Mouse (Mus musculus): Measurements from ENCODE around the gene Nop58. TPM values are rescaled to one million over a fixed set of nuclear protein-coding genes. Genes with fewer than 3 reads are reported as not detected.
"Not testable (repeated sequence)": the region's sequence is repeated elsewhere in the genome, so short reads cannot be mapped to it uniquely, and the experiment has no call there.

Gene Nop58
- polyA plus RNA-seq, 1 experiment: 52.3 TPM

DNA sequence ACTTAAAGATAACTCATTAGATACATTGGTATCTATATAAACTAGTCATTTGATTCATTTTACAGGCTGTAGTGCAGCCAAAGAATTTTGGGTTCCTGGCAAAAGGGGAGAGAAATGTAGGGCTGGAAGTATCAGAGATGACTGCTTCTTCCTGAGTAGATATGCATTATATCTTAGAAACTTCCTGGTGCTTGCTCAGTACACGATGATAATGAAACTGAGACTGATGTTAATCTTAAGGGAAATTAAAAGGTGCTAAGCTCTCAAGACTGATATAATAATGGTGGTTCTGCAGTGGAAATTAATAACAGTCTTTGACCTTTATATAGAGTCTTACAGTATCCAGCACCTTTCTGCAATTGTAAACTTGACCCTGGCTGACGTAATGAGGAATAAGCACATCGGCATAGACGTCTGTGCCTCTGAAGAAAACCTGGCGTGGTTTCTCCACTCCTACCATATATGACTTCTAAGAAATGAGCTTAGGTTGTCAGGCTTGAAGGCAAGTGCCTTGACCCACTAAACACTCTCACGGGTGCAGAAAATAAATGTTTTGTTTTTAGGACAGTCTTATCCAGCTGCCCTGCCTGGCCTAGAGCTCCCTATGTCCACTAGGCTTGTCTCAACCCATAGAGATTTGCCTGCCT lies 54.1 kb downstream of the Nop58 start:
- Histone ChIP-seq H3K27ac (ENCODE audit: control insufficient read depth, insufficient read depth, low read length) (no peak overlapping the region), H3K27me3 (ENCODE audit: control insufficient read depth, insufficient read depth, low read length) (no peaks in the 10 kb centered on the region), H3K4me3 (ENCODE audit: control insufficient read depth, insufficient read depth, low read length) (no peak overlapping the region), H3K4me1 (replicated peaks; ENCODE audit: control insufficient read depth, insufficient read depth, low read length) (no peaks in the 10 kb centered on the region), H3K36me3 (ENCODE audit: control insufficient read depth, insufficient read depth, low read length) (no peaks in the 10 kb centered on the region)
- no peak for TF ChIP-seq POLR2A (IDR thresholded peaks at IDR 0.05; ENCODE audit: control insufficient read depth, extremely low read depth, insufficient read depth, low read length, poor library complexity)
- DNase-seq: no peak
- 88% methylated on average over 6 of the region's 6 CpGs for WGBS

GRCm38 (mm10) chr1:59739577-59740354 lies 55.0 kb downstream of the Nop58 start:
- H3K4me3 ChIP-seq (ENCODE audit: control insufficient read depth, insufficient read depth, low read length): no peak overlapping the region
- 88% methylated on average over 17 of the region's 17 CpGs for WGBS

GRCm38 (mm10) chr1:59749047-59749446 lies 64.3 kb downstream of the Nop58 start:
- WGBS: 75% methylated on average over 2 of the region's 2 CpGs
- no peak for TF ChIP-seq CTCF (IDR thresholded peaks at IDR 0.05; ENCODE audit: borderline replicate concordance, control insufficient read depth, extremely low read depth, insufficient read depth, low read length, poor library complexity)
- TF ChIP-seq POLR2A (IDR thresholded peaks at IDR 0.05; ENCODE audit: control insufficient read depth, extremely low read depth, insufficient read depth, low read length, poor library complexity): no peak
- Histone ChIP-seq H3K27ac (ENCODE audit: control insufficient read depth, insufficient read depth, low read length) (no peak overlapping the region), H3K36me3 (ENCODE audit: control insufficient read depth, insufficient read depth, low read length) (no peaks in the 10 kb centered on the region), H3K4me1 (replicated peaks; ENCODE audit: control insufficient read depth, insufficient read depth, low read length) (no peaks in the 10 kb centered on the region), H3K27me3 (ENCODE audit: control insufficient read depth, insufficient read depth, low read length) (no peaks in the 10 kb centered on the region), H3K4me3 (ENCODE audit: control insufficient read depth, insufficient read depth, low read length) (no peak overlapping the region)
- no peak for DNase-seq

More at GRCm38 (mm10) chr1:59739577-59740354, 55.0 kb downstream of the Nop58 start:
- Histone ChIP-seq H3K4me1 (replicated peaks; ENCODE audit: control insufficient read depth, insufficient read depth, low read length) (no peaks in the 10 kb centered on the region), H3K27me3 (ENCODE audit: control insufficient read depth, insufficient read depth, low read length) (no peaks in the 10 kb centered on the region), H3K27ac (ENCODE audit: control insufficient read depth, insufficient read depth, low read length) (no peak overlapping the region), H3K36me3 (ENCODE audit: control insufficient read depth, insufficient read depth, low read length) (no peaks in the 10 kb centered on the region)
- DNase-seq: no peak
- TF ChIP-seq POLR2A (IDR thresholded peaks at IDR 0.05; ENCODE audit: control insufficient read depth, extremely low read depth, insufficient read depth, low read length, poor library complexity): no peak
- no peak for TF ChIP-seq CTCF (IDR thresholded peaks at IDR 0.05; ENCODE audit: borderline replicate concordance, control insufficient read depth, extremely low read depth, insufficient read depth, low read length, poor library complexity)

DNA sequence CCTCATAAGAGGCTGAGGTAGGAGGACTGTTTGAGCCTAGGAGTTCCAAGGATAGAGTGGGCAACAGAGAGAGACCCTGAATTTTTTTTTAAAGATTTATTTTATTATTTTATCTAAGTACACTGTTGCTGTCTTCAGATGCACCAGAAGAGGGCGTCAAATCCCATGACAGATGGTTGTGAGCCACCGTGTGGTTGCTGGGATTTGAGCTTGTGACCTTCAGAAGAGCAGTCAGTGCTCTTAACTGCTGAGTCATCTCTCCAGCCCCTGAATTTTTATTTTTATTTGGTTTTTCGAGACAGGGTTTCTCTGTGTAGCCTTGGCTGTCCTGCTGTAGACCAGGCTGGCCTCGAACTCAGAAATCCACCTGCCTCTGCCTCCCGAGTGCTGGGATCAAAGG lies 65.0 kb downstream of the Nop58 start:
- WGBS: 88% methylated on average over 5 of the region's 5 CpGs
- DNase-seq: not testable (repeated sequence)

GRCm38 (mm10) chr1:59755298-59755697 lies 70.5 kb downstream of the Nop58 start:
- no peak overlapping the region for H3K4me3 ChIP-seq (ENCODE audit: control insufficient read depth, insufficient read depth, low read length)
- no peaks in the 10 kb centered on the region for H3K27me3 ChIP-seq (ENCODE audit: control insufficient read depth, insufficient read depth, low read length)
- no peak overlapping the region for H3K27ac ChIP-seq (ENCODE audit: control insufficient read depth, insufficient read depth, low read length)
- WGBS: 64% methylated on average over 1 of the region's 1 CpGs
- no peak for TF ChIP-seq POLR2A (IDR thresholded peaks at IDR 0.05; ENCODE audit: control insufficient read depth, extremely low read depth, insufficient read depth, low read length, poor library complexity)
- TF ChIP-seq CTCF (IDR thresholded peaks at IDR 0.05; ENCODE audit: borderline replicate concordance, control insufficient read depth, extremely low read depth, insufficient read depth, low read length, poor library complexity): no peak
- H3K4me1 ChIP-seq (replicated peaks; ENCODE audit: control insufficient read depth, insufficient read depth, low read length): no peaks in the 10 kb centered on the region
- no peak for DNase-seq
- H3K36me3 ChIP-seq (ENCODE audit: control insufficient read depth, insufficient read depth, low read length): no peaks in the 10 kb centered on the region

More for the DNA sequence above, 65.0 kb downstream of the Nop58 start:
- not testable (repeated sequence) for H3K4me3 ChIP-seq (ENCODE audit: control insufficient read depth, insufficient read depth, low read length); H3K27ac ChIP-seq (ENCODE audit: control insufficient read depth, insufficient read depth, low read length); H3K36me3 ChIP-seq (ENCODE audit: control insufficient read depth, insufficient read depth, low read length); H3K27me3 ChIP-seq (ENCODE audit: control insufficient read depth, insufficient read depth, low read length); H3K4me1 ChIP-seq (replicated peaks; ENCODE audit: control insufficient read depth, insufficient read depth, low read length)

GRCm38 (mm10) chr1:59758325-59758724 lies 73.6 kb downstream of the Nop58 start:
- TF ChIP-seq CTCF (IDR thresholded peaks at IDR 0.05; ENCODE audit: borderline replicate concordance, control insufficient read depth, extremely low read depth, insufficient read depth, low read length, poor library complexity) (no peak), POLR2A (IDR thresholded peaks at IDR 0.05; ENCODE audit: control insufficient read depth, extremely low read depth, insufficient read depth, low read length, poor library complexity) (no peak)
- H3K27me3 ChIP-seq (ENCODE audit: control insufficient read depth, insufficient read depth, low read length): no peaks in the 10 kb centered on the region
- no peaks in the 10 kb centered on the region for H3K36me3 ChIP-seq (ENCODE audit: control insufficient read depth, insufficient read depth, low read length)
- no peak overlapping the region for H3K27ac ChIP-seq (ENCODE audit: control insufficient read depth, insufficient read depth, low read length)
- no peak for DNase-seq
- no peak overlapping the region for H3K4me3 ChIP-seq (ENCODE audit: control insufficient read depth, insufficient read depth, low read length)
- H3K4me1 ChIP-seq (replicated peaks; ENCODE audit: control insufficient read depth, insufficient read depth, low read length): peaks cover 9% of the 10 kb centered on the region
- 87% methylated on average over 1 of the region's 1 CpGs for WGBS
